Mouse (Mus musculus): ENCODE measurements around the gene Tmem219.

GRCm38 (mm10) chr7:126862147-126862784, 60.5 kb downstream of the Tmem219 start, which contains the start of gene Ino80e:
- TF ChIP-seq ZC3H11A (IDR thresholded peaks at IDR 0.05; ENCODE audit: borderline replicate concordance, low read depth, low read length) (no peak), MAFK (IDR thresholded peaks at IDR 0.05; ENCODE audit: insufficient read depth, low read depth, low read length) (no peak)
